Mouse (Mus musculus): ENCODE data around the gene St6galnac3. TPM values are rescaled to one million over a fixed set of nuclear protein-coding genes. Genes with fewer than 3 reads are reported as not detected.

Gene St6galnac3
- total RNA-seq, 2 experiments from 2014 or later = 1.3 to 2.6 TPM

- intact Hi-C loops (cut with DNase I) = no loop called here
- TF ChIP-seq CTCF (IDR thresholded peaks at IDR 0.05) = no peak
- Histone ChIP-seq H3K4me3 (no peak overlapping the region), H3K27ac (no peak overlapping the region)
- DNase-seq = no peak
These were observed 437.9 kb downstream of the St6galnac3 start for GRCm38 (mm10) chr3:153287081-153287480.

GRCm38 (mm10) chr3:153282123-153282765, 442.7 kb downstream of the St6galnac3 start:
- DNase-seq = no peak
- intact Hi-C loops (cut with DNase I) = no loop called here
- Histone ChIP-seq H3K27ac (no peak overlapping the region), H3K4me3 (no peak overlapping the region)
- TF ChIP-seq CTCF (IDR thresholded peaks at IDR 0.05) = no peak

- intact Hi-C loops (cut with DNase I) = no loop called here
- H3K27ac ChIP-seq = no peak overlapping the region
- H3K4me3 ChIP-seq = no peak overlapping the region
- no peak for TF ChIP-seq CTCF (IDR thresholded peaks at IDR 0.05)
- DNase-seq = no peak
These were observed 446.7 kb downstream of the St6galnac3 start for GRCm38 (mm10) chr3:153278249-153278648.

GRCm38 (mm10) chr3:153277389-153277999, 447.5 kb downstream of the St6galnac3 start:
- H3K4me3 ChIP-seq = no peak overlapping the region
- DNase-seq = no peak
- H3K27ac ChIP-seq = no peak overlapping the region
- TF ChIP-seq CTCF (IDR thresholded peaks at IDR 0.05) = no peak
- intact Hi-C loops (cut with DNase I) = no loop called here

GRCm38 (mm10) chr3:153276830-153277388, 448.1 kb downstream of the St6galnac3 start:
- H3K27ac ChIP-seq = no peak overlapping the region
- DNase-seq = no peak
- intact Hi-C loops (cut with DNase I) = no loop called here
- no peak for TF ChIP-seq CTCF (IDR thresholded peaks at IDR 0.05)
- H3K4me3 ChIP-seq = no peak overlapping the region

- Histone ChIP-seq H3K27ac (no peak overlapping the region), H3K4me3 (no peak overlapping the region)
- TF ChIP-seq CTCF (IDR thresholded peaks at IDR 0.05) = no peak
- no peak for DNase-seq
- intact Hi-C loops (cut with DNase I) = no loop called here
These were observed 448.7 kb downstream of the St6galnac3 start for GRCm38 (mm10) chr3:153276101-153276829.

GRCm38 (mm10) chr3:153272241-153272640, 452.7 kb downstream of the St6galnac3 start:
- H3K4me3 ChIP-seq = no peak overlapping the region
- DNase-seq = no peak
- no peak overlapping the region for H3K27ac ChIP-seq
- no peak for TF ChIP-seq CTCF (IDR thresholded peaks at IDR 0.05)
- intact Hi-C loops (cut with DNase I) = no loop called here

- no peak for DNase-seq
- TF ChIP-seq CTCF (IDR thresholded peaks at IDR 0.05) = no peak
- H3K27ac ChIP-seq = no peak overlapping the region
- intact Hi-C loops (cut with DNase I) = no loop called here
- no peak overlapping the region for H3K4me3 ChIP-seq
These were observed 457.6 kb downstream of the St6galnac3 start for GRCm38 (mm10) chr3:153267397-153267796.

- DNase-seq = no peak
- Histone ChIP-seq H3K4me3 (no peak overlapping the region), H3K27ac (no peak overlapping the region)
- TF ChIP-seq CTCF (IDR thresholded peaks at IDR 0.05) = no peak
- intact Hi-C loops (cut with DNase I) = no loop called here
These were observed 463.0 kb downstream of the St6galnac3 start for GRCm38 (mm10) chr3:153261985-153262384.

GRCm38 (mm10) chr3:153260225-153260933, 464.6 kb downstream of the St6galnac3 start:
- Histone ChIP-seq H3K27ac (no peak overlapping the region), H3K4me3 (no peak overlapping the region)
- TF ChIP-seq CTCF (IDR thresholded peaks at IDR 0.05) = no peak
- no peak for DNase-seq
- intact Hi-C loops (cut with DNase I) = no loop called here

- intact Hi-C loops (cut with DNase I) = no loop called here
- H3K4me3 ChIP-seq = no peak overlapping the region
- no peak for TF ChIP-seq CTCF (IDR thresholded peaks at IDR 0.05)
- DNase-seq = no peak
- no peak overlapping the region for H3K27ac ChIP-seq
These were observed 469.1 kb downstream of the St6galnac3 start for GRCm38 (mm10) chr3:153255910-153256309.

GRCm38 (mm10) chr3:153251653-153252052, 473.3 kb downstream of the St6galnac3 start:
- no peak for DNase-seq
- no peak overlapping the region for H3K27ac ChIP-seq
- TF ChIP-seq CTCF (IDR thresholded peaks at IDR 0.05) = no peak
- H3K4me3 ChIP-seq = no peak overlapping the region
- intact Hi-C loops (cut with DNase I) = no loop called here

Measured in gastrocnemius, adult 2 months (tissue).